Mouse (Mus musculus) heart, embryonic 16.5 days (tissue): ENCODE measurements around the gene Fam110c. TPM values are rescaled to one million over a fixed set of nuclear protein-coding genes. Genes with fewer than 3 reads are reported as not detected.
A peak's percentile ranks its signal among the peaks of the same experiment; 100 is the strongest.
"Not testable (repeated sequence)": the region's sequence is repeated elsewhere in the genome, so short reads cannot be mapped to it uniquely, and the experiment has no call there.

Experiments
- ATAC-seq: fragments of 200-750 bp; cut with Nextera tagmentation; replicated peaks from 2 replicates; pipeline ENCODE4 v1.8.0; 2017; ENCODE audit warnings: moderate number of reproducible peaks; ENCODE audit not compliant: insufficient read depth, low FRiP score; ENCODE audit errors: extremely low read depth
- H3K27ac ChIP-seq: fragments of 300-500 bp; sonication (generic); 2 replicates; pipeline ENCODE4 v1.5.1; 2014; ENCODE audit warnings: mild to moderate bottlenecking, low read length, control low read depth, moderate library complexity
- H3K27me3 ChIP-seq: fragments of 300-500 bp; sonication (generic); 2 replicates; pipeline ENCODE4 v1.6.1; 2014; ENCODE audit warnings: low read length, mixed read lengths; ENCODE audit not compliant: control insufficient read depth, insufficient read depth
- H3K36me3 ChIP-seq: fragments of 300-500 bp; sonication (generic); 2 replicates; pipeline ENCODE4 v1.6.1; 2014; ENCODE audit not compliant: control insufficient read depth, insufficient read depth
- H3K4me1 ChIP-seq: fragments of 300-500 bp; sonication (generic); 2 replicates; pipeline ENCODE4 v1.6.1; 2014; ENCODE audit warnings: low read length, mixed read lengths; ENCODE audit not compliant: control insufficient read depth, insufficient read depth
- H3K4me2 ChIP-seq: fragments of 300-500 bp; sonication (generic); 2 replicates; pipeline ENCODE4 v1.6.1; 2014; ENCODE audit warnings: low read depth, mild to moderate bottlenecking, control low read depth, low read length
- H3K4me3 ChIP-seq: fragments of 300-500 bp; sonication (generic); 2 replicates; pipeline ENCODE4 v1.5.1; 2014; ENCODE audit warnings: mild to moderate bottlenecking, control low read depth, low read length
- H3K9ac ChIP-seq: fragments of 300-500 bp; sonication (generic); 2 replicates; pipeline ENCODE4 v1.6.1; 2014; ENCODE audit warnings: low read length, control low read depth
- H3K9me3 ChIP-seq: fragments of 300-500 bp; sonication (generic); replicated peaks from 2 replicates; pipeline ENCODE4 v1.6.1; 2016; ENCODE audit warnings: low read length; ENCODE audit not compliant: control insufficient read depth
- WGBS: fragments of 180-500 bp; shearing (Covaris S2); extraction: QIAGEN DNeasy Blood & Tissue Kit; methylation state at CpG from one replicate; pipeline ENCODE4 v1.1.7; 2014; 5-methylcytosine and 5-hydroxymethylcytosine counted together
- polyA plus RNA-seq: library from polyadenylated mRNA; unstranded; fragments of >200 nt; fragmentation: Nextera tagmentation; extraction: Ambion mirVana; gene quantifications from 2 replicates; pipeline ENCODE4 v1.2.1, GENCODE M21; 2015

Fam110c gene
- polyA plus RNA-seq: 1.7 and 1.9 TPM in 2 replicates

DNA sequence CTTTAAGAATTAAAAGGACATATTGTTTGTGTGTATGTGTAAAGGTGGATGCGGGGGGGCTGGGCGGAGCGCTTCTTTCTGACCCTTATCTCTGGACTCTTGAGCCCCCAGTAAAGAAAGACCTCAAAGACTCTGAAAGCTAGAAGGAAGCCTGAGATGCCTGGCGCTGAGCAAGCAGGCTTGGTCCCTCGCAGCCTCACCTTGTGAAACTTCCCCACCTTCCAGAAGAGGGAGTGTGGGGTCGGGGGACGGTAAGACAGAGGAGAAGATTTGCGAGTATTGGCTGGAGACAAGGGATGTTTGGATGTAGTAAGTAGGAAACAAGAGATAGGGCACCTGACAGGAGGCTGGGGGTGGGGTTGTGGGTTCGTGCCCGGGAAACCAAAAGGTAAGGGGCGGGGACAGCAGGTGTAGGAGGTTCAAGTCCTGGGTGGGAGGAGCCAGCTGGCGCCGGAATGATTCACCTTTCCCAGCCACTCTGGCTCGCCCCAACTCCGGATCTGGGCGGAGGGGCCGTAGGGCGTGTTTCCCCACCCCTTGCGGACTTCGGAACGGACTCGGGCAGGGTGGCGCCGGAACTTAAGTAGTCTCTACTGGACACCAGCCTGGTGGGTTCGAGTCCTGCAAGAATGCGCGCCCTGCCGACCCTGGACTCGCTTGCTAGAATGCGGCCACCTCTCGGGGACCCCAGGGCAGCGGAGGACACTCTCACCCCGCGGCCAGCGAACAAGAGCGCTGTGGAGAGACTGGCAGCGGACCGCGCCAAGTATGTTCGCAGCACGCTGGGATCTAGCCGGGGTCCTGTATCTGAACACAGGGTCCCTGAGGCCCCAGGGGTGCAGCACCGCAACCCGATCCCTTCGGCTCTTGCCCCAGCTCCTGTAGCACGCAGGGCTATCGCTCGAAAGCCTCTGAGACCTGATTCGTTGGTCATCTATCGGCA, at the start of gene Fam110c:
TSS of gene Fam110c (plus strand) at position 450 of the 943 bp plus-strand sequence.
- H3K27ac ChIP-seq: no peak within 1 kb of the TSS
- H3K36me3 ChIP-seq: no peaks in the 10 kb centered on the region
- H3K4me2 ChIP-seq: peak within 1 kb of the TSS; percentile 99
- peak; percentile 41 for ATAC-seq
- WGBS: 2% methylated on average over 50 of the region's 50 CpGs
- H3K9me3 ChIP-seq: no peaks in the 10 kb centered on the region
- H3K4me3 ChIP-seq: peak within 1 kb of the TSS; percentile 65
- H3K27me3 ChIP-seq: peaks cover 18% of the 10 kb centered on the region
- peak within 1 kb of the TSS; percentile 68 for H3K9ac ChIP-seq
- H3K4me1 ChIP-seq: peaks cover 12% of the 10 kb centered on the region

DNA sequence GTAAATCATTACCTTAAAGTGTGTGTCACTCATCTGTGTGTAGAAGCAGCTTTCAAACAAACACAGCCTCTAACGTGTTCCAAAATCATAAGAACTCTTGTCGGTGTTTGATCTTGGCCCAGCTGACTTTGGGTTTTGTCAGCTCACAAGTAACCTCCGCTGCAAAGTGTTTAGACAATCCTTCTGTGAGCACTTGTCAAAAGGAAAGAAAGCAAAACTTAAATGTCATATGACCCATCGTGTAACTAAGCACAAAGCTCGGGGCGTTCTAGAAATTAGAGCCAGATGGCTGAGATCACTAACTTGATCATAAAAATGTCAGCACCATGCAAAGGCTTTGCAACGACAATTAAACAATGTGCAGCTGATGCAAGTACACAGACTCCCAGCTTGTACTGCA, 47.2 kb upstream of the Fam110c start:
- H3K27ac ChIP-seq: no peak overlapping the region
- H3K27me3 ChIP-seq: no peaks in the 10 kb centered on the region
- H3K9me3 ChIP-seq: peaks cover 3% of the 10 kb centered on the region; the same call in 1 of the 2 replicates
- H3K4me2 ChIP-seq: no peak overlapping the region
- no peaks in the 10 kb centered on the region for H3K4me1 ChIP-seq
- WGBS: 50% methylated on average over 7 of the region's 7 CpGs
- no peak overlapping the region for H3K4me3 ChIP-seq
- H3K9ac ChIP-seq: no peak overlapping the region
- no peak for ATAC-seq
- no peaks in the 10 kb centered on the region for H3K36me3 ChIP-seq

DNA sequence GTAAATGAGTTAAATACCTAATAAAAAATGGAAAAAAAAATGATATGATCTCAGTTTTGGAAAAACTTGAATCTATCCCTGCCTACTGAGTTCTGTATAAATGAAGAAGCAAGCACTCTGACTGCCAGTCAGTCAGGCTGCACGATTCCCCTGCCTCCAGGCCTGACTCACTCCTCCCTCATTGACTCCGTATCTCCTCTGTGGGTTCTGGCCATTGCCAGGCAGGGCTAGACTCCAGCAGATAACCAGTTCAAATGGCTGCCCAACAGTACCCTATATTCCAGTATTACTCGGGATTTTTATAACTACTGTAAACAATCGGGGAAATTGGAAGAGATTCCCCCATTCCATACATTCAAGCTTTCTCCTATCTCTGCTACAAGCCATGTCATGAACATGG, 21.6 kb upstream of the Fam110c start:
- H3K36me3 ChIP-seq: no peaks in the 10 kb centered on the region
- H3K9me3 ChIP-seq: no peaks in the 10 kb centered on the region
- no peak for ATAC-seq
- H3K9ac ChIP-seq: no peak overlapping the region
- H3K27me3 ChIP-seq: no peaks in the 10 kb centered on the region
- no peak overlapping the region for H3K27ac ChIP-seq
- H3K4me3 ChIP-seq: no peak overlapping the region
- H3K4me2 ChIP-seq: no peak overlapping the region
- 78% methylated on average over 4 of the region's 4 CpGs for WGBS
- no peaks in the 10 kb centered on the region for H3K4me1 ChIP-seq

DNA sequence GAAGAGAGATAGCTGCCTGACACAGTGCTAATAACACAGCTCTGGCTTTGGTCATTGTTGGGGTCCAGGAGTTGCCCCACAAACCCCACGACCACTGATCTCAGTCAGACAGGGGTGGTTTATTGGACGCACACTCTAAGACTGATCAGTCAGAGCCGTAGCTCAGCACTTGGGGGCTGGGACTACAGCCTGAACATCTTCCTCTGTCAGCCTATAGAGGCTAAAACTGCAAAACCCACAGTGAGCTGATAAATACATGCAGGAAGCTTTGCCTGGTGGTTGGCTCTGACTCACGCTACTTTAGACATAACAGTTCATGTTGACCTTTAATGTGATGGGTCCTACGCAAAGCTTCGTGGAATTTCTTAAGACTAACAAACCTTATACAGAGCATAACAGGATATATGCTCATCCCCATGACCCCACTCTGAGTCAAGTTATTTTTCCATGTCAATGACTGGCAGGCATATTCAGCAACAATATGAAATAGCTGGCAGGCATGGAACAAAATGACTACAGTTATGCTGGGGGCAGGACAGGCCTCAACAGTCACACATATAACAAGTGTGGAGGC, 17.3 kb upstream of the Fam110c start:
- Histone ChIP-seq H3K9me3 (no peaks in the 10 kb centered on the region), H3K36me3 (no peaks in the 10 kb centered on the region), H3K4me1 (no peaks in the 10 kb centered on the region), H3K4me3 (no peak overlapping the region), H3K9ac (no peak overlapping the region), H3K4me2 (no peak overlapping the region), H3K27me3 (no peaks in the 10 kb centered on the region), H3K27ac (no peak overlapping the region)
- ATAC-seq: no peak
- 72% methylated on average over 6 of the region's 6 CpGs for WGBS

DNA sequence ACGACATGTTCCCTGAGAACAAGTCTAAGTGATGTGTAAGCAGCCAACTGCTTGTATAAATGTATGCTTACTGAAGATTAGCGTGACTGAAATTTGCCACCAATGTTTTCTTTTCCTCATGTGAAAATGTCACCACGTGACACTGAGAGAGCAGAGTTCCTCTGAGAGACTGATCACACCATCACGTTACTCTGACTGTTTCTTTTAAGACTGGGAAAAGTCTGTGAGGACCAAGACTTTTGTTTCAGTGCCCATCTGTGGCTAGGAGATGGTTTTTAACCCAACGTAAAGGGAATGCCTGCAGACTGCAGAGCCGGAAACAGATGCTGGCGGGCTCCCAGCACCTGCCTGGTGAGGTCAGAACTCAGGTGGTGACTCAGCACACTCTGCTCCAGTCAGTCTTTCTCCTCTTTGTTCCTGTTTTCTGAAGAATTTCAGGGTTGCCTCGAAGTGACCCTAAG, 14.2 kb upstream of the Fam110c start:
- no peak for ATAC-seq
- 43% methylated on average over 8 of the region's 8 CpGs for WGBS

DNA sequence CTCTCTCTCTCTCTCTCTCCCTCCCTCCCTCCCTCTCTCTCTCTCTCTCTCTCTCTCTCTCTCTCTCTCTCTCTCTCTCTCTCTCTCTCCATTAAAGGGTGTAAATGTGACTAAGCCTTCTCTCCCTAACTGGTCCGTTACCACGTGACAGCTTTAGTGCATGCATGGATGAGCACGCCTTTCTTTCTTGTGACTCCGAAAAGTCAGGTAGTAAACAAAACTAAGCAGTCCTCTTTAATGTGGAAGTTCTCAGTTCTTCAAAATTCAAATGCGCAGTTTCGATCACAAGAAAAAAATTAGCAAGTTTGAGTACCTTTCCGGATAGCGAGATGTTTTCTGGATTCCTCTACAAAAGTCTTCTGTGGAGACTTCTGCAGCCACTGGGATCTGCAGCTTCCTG, 13.4 kb upstream of the Fam110c start:
- 53% methylated on average over 8 of the region's 8 CpGs for WGBS
- Histone ChIP-seq H3K4me2 (no peak overlapping the region), H3K9ac (no peak overlapping the region), H3K9me3 (no peaks in the 10 kb centered on the region), H3K27me3 (no peaks in the 10 kb centered on the region), H3K36me3 (no peaks in the 10 kb centered on the region), H3K4me3 (no peak overlapping the region), H3K4me1 (no peaks in the 10 kb centered on the region), H3K27ac (no peak overlapping the region)
- ATAC-seq: no peak

More for the DNA sequence above, 14.2 kb upstream of the Fam110c start:
- H3K4me2 ChIP-seq: no peak overlapping the region
- no peak overlapping the region for H3K27ac ChIP-seq
- H3K36me3 ChIP-seq: no peaks in the 10 kb centered on the region
- no peak overlapping the region for H3K4me3 ChIP-seq
- no peaks in the 10 kb centered on the region for H3K27me3 ChIP-seq
- no peaks in the 10 kb centered on the region for H3K4me1 ChIP-seq
- no peak overlapping the region for H3K9ac ChIP-seq
- H3K9me3 ChIP-seq: no peaks in the 10 kb centered on the region

DNA sequence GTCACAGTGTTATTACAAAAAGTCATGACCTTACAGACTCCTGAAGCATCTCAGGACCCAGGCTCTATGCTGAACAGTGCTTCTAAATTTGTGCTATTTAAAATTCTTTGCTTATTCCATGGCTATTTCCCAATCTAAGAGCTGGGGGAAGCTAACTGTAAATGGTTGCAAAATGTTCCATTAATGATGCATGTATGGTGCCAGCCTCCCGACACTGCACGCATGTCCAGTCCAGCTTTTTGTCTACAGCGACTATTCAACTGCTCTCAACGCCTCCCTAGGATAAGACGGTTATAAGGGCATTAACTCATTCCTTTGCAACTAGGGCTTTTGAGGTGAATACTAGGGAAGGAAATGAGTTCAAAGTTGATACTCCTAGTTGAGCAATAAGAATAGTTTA, 2.4 kb upstream of the Fam110c start:
- H3K9me3 ChIP-seq: no peaks in the 10 kb centered on the region
- peaks cover 12% of the 10 kb centered on the region for H3K4me1 ChIP-seq
- no peak overlapping the region for H3K4me3 ChIP-seq
- no peaks in the 10 kb centered on the region for H3K36me3 ChIP-seq
- no peak overlapping the region for H3K9ac ChIP-seq
- no peak overlapping the region for H3K4me2 ChIP-seq
- H3K27ac ChIP-seq: no peak overlapping the region
- peaks cover 16% of the 10 kb centered on the region for H3K27me3 ChIP-seq
- WGBS: 62% methylated on average over 5 of the region's 5 CpGs
- ATAC-seq: no peak

DNA sequence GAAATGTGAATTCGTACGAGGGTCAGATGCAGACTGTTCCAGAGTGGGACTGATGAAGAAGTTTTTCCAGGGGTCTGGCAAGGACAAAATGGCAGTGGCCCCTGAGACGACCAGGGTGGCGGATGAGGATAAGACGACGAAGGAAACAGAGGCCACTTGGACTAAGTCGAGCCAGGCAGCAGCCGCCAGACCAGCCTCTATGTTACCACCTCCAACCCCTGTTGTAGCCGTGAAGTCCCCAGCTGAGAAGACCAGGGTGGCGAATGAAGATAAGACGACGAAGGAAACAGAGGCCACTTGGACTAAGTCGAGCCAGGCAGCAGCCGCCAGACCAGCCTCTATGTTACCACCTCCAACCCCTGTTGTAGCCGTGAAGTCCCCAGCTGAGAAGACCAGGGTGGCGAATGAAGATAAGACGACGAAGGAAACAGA, 710 bp downstream of the Fam110c start:
- peak overlapping the region; percentile 65 for H3K4me3 ChIP-seq
- H3K36me3 ChIP-seq, H3K27ac ChIP-seq, H3K9me3 ChIP-seq: not testable (repeated sequence)
- peak overlapping the region; percentile 99 for H3K4me2 ChIP-seq
- under 1% methylated on average over 16 of the region's 18 CpGs for WGBS
- 0 out of 2 replicates have a peak, but pooled peaks have one; percentile 14 for ATAC-seq
- peak overlapping the region; percentile 68 for H3K9ac ChIP-seq
- peaks cover 18% of the 10 kb centered on the region for H3K27me3 ChIP-seq
- H3K4me1 ChIP-seq: peaks cover 12% of the 10 kb centered on the region
